Mouse (Mus musculus): ENCODE data around the gene Wdr1.

Gene Wdr1

DNA sequence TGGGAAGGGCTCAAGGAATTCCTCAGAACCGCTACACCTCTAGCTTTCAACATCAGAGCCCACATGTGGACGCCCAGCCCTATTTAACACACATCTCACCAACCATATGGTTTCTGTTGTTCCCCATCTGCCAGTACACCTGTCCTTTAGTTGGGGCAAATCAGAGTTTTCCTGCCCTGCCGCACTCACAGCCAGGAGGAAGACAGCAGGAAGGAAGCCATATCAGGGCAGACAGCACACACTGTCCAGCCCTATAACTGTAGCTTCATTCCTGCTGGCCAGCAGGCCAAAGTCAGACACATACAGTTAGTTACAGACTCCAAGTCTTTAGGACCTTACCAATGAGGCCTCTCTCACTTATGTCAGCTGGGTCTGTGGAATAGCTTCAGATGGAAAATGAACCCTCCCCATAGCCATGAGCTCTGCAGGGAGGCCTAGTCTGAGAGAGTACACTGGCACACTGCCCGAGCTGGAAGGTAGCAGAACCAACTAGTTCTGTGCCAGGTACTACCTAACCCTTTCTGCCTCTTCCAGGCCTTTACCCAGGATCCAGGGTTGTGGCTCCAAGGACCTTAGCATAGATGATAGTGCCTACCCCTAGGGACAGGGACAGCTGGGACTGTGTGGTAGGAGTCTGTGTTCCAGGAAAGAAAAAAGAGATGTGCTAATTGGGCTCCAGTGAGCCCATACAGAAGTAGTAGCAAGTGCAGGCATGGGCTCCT lies 19.4 kb downstream of the Wdr1 start:
- DNase-seq = peak; percentile 59

DNA sequence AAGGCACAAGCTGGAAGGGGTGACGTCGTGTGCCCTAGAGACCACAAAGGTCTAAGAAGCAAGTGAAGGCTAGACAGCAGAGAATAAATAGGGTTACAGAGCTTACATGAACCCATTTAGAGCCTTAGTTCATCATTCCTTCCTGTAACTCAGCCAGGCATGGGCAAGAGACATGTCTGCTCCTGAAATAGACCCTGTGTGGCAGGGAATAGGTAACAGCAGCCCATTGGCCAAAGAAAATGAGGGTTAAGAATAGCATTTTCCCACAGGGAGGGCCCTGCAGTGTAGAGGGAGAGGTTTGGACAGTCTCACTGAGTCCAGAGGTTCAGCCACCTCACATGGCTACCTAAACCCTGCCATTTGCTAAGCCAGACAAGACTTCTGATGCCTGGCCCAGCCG lies 21.3 kb downstream of the Wdr1 start:
- DNase-seq = peak; percentile 26

DNA sequence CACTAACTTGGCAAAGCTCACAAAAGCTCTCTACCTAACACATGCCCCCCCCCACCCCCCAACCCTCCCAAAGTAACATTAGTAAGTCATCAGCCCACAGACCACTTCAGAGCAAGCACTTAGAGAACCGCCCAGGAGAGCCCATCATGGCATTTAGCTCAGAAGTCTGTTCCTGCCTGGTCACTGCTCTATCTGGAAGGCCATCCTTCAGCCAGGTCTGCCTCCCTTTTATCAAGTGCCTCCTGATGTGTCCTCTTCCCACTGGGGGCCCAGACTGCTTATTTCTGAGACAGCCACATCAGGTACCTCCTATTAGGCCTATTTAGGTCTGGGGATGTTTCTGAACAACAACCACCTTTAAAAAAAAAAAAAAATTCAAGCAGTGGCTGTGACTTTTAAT lies 22.1 kb downstream of the Wdr1 start:
- DNase-seq = no peak

DNA sequence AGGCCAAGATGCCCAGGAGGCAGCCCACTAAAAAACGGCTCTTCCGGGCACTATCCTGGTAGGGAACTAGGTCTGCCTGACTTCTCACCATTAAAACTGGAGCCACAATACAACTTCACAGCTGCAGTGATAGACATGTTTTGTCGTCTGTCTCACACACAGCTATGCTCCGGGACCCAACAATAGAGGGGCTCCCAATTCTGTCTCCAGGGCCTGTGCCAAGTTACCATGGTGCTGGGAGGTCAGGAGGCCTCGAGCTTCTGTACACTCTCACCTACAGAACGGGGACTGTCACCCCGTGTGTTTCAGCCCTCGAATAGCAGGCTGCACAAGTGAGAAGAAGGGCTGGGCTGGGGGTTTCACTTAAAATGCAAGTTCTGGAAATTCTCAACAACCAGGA lies 24.5 kb downstream of the Wdr1 start:
- DNase-seq = no peak

DNA sequence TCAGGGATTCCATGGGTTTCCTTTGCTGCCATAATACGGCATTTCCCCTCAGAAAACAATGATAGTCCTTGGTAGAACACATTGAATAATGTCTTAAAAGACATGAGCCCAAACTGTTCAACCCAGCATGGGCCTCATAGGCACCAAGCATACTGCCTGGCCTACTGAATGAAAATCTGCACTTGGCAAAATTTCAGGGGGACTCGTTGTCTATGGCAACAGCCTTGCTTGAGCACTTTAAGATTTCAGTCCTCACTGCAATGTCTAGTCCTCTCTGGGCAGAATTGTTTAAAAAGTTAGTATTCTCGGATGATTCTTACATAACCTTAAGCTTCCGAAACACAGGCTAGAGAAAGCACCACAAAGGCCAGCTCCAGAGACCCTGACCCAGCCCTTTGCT lies 25.2 kb downstream of the Wdr1 start:
- DNase-seq = no peak

DNA sequence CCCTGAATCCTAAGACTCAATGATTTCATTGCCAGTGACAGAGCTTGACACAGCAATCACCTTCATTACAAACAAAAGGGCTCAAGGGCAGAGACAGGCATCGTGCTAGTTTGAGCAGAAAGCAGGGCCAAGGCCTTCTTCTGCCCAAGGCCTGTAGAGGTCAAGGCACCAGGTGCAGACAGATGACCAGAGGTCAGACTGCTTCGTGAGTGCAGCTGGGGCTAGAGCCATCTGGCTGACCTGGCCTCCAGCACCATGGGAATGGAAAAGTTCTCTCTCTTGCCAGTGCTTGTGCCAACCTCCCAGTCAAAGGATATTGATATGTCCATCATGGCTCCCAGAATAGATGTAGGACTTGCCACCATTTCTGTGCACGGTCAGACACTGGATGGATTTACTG lies 26.2 kb downstream of the Wdr1 start:
- no peak for DNase-seq

DNA sequence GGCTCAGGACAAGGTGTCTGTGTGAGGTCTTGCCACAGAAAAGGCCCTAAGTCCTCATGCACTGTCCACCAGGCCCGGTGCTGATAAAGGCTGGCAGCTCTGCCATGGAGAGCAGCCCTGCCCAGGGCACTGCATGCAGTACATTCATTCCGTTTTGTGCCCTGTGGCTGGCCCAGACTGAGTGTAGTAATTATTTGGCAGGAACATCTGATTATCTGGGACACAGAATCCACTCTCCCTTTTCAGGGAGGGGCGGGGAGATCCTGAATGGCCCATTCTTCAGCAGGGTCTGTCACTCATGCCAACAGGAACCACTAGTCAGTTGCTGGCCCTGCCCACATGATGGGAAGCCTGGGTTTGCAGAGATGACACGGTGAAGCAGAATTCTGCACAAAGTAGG lies 30.9 kb downstream of the Wdr1 start:
- no peak for DNase-seq

DNA sequence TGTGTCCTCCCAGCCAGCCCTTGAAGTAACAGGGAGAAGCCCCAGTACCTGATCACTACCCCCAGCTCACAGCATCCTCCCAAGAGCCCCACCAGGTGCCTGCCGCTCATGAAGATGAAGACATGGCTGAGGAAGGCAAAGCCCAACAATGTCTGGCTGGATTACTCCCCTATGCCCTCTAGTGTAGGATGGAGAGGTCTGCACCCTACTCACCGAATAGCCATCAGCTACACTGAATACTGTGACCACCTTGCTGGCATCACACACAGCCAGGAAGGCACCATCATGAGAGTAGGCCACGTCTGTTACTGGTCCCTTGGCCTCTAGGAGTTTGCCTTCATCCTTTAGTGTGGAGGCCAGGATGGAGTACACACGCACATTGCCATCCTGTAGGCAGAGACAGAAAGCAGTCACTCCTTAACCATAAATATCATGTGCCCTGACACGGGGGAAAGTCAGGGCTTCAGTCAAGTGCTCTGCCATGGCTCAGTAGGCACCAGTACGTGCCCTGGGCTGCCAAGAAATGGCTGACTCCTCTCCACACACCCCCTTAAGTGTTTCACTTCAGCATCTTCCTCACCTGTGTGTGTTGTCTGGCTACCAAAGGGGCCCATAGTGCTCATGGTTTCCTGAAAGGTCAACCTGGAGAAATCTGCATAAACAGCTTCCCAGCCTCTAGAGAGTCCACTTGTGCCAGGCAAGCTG lies 33.1 kb downstream of the Wdr1 start:
- DNase-seq = no peak

DNA sequence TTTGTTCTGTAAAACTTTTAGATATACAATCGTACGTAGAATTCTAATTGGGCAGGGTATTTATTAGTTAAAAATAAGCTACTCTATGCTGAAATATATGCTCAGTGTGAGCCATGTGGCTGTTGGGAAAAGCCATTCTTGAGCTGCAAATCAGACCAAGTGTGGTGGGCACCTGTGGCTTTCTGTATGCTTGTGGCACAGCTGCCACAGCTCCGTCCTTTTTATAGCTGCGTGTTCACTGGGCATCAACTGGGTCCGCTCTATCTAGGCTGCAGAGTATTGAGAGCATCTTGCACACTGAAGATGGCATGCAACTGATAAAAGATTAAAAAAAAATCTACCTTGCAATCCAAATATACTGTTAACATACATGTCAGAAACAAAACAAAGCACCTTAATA lies 40.0 kb downstream of the Wdr1 start:
- no peak for DNase-seq

DNA sequence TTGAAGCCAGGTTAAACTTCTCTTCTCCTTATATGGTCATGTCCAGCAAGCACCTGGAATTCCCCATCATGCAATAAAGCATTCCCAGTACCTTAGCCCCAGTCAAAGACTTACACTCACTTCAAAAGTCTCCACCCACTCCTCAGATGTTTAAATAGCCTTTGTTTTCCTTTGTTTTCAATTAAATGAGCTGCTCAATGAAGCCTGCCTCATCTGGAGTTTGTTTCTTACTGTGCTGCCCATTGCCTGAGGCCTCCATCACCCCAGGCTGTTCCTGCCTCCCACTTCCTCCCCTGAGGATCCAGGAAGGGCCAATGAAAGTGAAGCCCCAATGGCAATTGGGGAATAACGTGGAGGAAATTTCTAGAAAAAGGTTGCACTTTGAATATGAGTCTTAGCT lies 42.2 kb downstream of the Wdr1 start:
- DNase-seq = no peak

DNA sequence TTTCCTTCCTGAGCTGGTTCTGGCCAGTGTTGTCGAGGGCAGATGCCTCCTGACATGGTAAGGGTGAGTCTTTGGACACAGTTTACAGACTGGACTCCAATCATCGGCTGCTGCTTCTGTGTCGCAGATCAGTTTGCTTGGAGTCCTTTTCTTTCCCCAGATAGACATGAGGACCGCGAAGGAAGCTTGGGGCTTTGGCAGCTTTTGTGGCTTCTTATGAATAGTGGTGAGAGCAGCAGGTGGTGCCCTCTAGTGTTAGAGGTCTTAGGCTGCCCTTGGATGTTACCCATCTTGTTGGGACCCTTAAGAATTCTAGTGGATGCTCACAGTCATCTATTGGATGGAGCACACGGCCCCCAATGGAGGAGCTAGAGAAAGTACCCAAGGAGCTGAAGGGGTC lies 46.8 kb downstream of the Wdr1 start:
- peak; percentile 69 for DNase-seq

DNA sequence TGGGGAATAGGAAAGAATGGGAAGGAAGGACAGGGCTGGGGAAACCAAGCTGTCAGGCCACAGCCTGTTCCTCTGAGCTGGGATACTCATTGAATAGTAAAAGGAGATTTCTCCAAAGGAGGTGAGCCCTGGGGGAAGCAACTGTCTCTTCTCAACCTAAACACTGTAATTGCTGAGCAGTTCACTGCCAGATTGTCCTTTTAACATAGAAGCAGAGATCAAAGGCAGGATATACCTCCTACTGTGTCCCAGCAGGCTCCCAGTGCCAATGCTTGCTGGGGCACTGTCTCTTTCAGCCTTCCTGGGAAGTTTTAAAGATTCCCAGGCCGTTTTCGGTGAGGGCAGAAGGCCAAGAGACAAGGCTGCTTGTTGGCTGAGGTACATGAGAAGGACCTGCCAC lies 50.0 kb downstream of the Wdr1 start:
- no peak for DNase-seq

DNA sequence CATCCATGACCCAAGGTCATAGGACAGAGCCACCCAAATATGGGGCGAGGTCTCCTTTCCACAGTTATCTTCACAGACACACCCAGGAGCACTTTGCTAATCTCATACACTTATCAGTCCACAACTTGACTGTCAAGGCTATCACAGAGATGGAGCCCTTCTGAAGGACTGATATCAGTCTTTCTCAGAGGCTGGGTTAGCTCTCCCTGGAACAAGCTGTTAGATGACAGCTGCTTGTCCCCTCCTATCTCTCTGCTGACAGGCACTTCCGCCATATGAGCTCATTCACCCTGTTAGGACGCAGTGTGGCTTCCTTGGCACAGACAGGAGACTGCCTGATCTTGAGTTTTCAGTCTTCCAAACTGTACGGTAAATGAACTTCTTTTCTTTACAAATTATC lies 53.5 kb downstream of the Wdr1 start:
- DNase-seq = no peak

DNA sequence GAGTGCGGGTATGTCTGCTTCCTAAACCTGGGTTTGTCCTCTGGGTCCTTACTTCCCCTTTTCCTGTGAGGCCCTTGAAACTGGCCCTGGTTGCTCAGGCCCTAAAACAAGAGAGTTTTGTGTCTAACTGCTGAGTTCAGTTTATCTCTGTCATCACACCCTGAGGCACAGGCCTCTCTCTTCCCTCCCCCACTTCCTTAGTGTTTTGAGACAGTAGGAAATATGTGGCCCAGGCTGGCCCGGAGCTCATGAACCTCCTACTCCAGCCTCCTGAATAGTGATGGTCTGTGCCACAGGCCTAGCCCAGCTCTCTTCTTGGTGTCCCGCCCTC lies 57.6 kb downstream of the Wdr1 start:
- DNase-seq = no peak

DNA sequence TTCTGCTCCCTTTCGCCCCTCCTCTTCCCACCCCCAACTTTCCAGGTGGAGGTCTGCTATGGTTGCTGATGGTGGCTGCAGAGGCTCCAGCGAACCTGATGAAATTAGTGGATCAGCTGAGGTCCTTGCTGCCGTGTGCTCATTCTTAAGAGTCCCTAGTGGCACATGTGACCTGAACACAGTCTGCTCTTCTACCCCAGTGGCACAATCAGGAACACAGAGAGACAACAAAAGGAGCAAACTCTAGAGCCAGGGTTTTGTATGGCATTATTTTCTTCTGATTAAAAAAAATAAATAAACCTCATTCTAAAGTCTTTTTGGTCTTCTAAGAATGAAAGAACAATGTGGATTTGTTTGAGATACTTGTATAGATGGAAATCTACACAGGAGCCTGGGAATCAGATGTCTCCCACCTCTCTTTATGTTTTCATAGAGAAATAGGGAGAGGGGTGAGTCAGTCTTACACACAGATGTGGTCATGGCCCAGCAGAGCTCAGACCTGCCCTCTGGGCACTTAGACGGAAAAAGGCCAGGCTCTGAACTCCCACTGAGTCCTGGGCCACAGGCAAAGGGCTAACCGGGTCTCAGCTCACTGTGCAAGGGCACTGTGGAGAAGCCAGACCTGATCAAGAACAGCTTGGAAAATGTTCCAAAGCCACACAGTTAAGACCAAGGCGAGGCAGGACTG lies 58.1 kb downstream of the Wdr1 start:
- DNase-seq = no peak

DNA sequence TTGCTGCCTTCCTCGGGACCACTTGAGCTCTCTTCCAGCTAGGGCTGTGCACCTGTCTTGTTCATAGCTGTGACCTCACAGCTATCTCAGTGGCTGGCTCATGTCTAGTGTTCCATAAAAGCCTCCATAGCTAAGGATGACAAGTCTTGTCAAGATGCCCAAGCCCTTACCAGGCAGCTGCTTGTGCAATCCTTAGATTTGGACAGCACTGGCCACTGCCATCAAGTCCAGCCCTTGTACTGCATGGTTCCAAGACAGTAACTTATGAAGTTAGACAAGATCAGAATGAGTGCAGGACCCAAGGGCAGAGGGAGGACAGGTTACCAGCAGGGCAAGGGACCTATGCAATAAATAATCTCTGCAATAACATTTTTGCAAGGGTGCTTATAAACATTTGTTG lies 58.9 kb downstream of the Wdr1 start:
- no peak for DNase-seq

DNA sequence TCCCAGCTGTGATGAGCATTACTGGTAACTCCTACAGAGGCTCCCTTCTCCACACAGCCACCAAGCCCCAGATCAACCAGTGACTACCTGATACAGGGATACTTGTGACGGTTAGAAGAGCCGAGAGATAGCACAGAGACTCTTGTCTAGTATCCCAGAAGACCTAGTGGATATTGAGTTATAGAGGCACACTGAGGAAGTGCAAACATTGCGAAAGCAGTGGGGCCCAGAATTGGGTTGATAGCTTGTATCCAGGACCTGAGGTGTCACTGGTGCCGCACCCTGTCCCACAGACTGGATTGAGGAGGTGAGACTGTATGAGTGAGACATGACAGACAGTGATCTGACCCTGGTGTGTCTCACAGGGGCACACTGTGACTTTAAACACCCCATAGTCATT lies 60.0 kb downstream of the Wdr1 start, which contains the start of gene Slc2a9:
Slc2a9 (minus strand) TSS at position 152 of the 400 bp plus-strand sequence.
- DNase-seq = no peak

DNA sequence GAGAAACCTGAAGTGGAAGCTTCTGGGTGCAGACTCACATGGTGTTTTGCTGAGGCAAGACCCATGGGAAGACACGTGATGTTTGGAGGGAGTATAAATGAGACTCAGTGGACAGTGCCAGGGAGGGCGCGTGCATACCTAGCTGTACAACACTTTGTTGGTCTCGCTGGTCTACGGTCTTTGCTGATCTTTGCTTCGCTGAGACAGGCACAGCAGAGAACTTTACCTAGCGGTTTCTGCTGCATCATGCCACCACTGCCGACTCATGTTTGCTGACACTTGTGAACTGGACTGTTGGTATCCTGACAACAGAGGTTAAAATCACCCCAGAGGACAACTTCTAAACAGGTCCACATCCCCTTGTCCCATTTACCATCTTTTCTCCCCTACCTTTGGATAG lies 63.0 kb downstream of the Wdr1 start:
- no peak for DNase-seq

DNA sequence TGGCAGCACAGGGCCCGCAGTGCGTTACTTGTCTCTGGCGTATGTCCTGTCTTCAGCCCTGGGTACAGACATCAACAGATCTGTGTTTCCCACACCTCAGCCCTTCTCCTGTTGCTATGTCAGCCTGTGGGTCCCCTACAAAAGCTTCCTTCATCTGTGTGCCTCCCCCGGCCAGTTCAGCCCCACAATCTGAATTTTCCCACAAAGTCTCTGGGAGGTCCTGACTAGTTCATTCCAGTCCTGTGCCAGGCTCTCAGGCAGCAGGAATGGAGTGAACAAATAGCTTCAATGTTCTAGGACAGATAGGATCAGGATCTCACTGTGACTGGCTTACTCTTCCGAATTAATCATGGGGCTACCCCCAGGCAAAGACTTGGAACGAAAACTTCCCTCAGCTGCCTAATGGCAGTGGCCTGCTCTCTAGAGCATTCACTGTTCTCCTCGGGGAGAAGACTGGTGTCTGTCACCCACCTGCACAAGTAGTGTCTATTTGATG lies 63.7 kb downstream of the Wdr1 start:
- DNase-seq = no peak

DNA sequence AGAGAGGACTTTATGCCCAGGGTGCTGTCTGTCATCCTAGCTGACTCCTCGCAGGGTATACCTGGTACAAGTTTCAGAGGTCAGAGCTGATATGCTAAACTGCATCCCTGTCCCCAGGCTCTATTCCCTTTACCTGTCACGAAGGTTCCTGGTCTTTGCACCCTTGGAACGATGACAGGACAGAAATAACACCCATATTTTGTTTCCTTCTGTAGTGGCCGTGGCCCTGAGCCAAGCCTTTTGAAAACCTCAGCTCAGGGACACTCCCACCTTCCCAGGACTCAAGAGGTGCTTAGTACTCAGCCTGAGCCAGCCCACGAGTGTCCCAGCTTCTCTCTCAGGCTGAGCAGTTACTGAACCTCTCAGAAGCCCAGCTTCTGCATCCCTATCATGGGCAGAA lies 64.5 kb downstream of the Wdr1 start:
- DNase-seq = peak; percentile 49

DNA sequence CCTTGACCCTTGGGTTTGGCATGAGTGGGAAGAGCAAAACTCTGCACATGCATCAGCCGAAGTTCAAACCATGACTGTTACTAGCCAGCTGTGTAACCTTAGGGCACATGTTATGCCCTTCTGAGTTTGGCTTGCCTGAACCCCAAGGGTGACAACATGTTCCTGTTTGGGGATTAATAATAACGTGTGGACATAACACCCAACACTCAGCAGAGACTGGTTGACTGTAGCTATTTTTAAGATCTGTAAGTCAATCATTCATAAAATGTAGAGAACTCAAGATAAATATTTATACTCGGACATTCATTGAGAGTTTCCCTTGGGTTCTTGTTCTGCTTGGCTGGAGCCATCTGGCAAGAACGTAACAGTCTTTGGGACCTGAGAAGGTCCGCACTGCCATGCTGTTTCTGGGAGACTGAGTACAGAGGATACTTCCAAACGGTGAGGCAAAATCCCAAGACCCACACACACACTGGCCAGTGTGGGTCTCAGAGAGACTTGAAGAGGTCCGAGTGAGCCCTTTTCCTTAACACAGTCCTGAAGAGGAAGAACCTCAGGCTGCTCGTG lies 66.4 kb downstream of the Wdr1 start:
- DNase-seq = peak; percentile 75

DNA sequence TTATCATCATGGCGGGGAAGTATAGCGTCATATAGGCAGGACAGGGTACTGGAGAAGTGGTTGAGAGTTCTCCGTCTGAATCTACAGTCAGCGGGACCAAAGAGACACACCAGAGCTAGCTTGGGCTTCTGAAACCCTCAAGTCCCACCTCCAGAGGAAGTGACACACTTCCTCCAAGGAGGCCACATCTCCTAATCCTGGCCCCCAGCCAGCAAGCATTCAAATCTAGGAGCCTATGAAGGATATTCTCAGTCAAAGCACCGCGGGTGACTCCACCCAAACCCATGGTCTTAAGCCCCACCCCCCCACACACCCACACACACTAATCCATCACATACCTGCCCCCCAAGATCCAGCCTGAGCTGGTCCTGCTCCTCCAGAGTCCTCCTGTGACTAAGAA lies 69.1 kb downstream of the Wdr1 start:
- DNase-seq = no peak

DNA sequence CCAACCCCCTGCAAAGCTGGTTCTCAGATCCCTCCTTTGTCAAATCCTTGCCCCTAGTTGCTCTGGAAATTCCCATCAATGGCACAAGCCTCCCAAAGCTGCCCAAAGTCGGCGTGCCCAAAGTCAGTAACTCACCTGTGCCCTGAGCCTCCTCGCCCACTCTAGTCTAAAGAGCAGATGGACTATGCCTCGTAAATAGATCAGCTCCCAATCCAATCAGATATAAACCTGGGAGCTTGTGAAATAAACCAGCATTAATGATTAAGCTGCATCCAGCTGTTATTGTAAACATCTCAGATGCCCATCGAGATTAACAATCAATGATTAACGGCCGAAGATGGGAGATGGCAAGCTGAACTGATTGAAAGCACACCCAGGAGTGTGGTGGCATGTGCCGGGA lies 71.3 kb downstream of the Wdr1 start:
- no peak for DNase-seq

DNA sequence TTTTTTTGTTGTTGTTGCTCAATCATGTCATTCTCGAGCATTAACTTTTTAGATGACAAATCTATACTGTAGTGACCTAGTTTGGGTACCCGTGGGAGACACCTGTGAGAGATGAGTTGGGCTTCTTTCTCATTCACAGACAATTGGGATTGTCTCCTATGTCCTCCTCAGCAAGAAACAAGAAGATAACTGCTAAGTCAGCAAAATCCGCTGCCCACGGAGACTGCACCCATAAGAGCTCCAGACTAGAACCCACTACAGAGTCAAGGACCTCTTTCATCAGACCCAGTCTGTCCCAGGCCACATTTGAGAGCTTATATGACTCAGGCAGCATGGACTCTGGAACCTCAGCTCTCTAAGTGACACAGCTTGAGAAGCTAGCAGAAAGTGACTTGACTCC lies 73.3 kb downstream of the Wdr1 start:
- DNase-seq = no peak

Data from kidney, adult 9 months (tissue).